Mouse (Mus musculus) spleen, postnatal 10 days (tissue): ENCODE results near the gene Zfp965.
"Not testable (repeated sequence)": the region's sequence is repeated elsewhere in the genome, so short reads cannot be mapped to it uniquely, and the experiment has no call there.

Experiments
- DNase-seq, 2 experiments: peaks; one replicate each; pipeline ENCODE4 v3.0.0; 2021 to 2022; ENCODE audit warnings: low spot score in 2 of 2

Zfp965 gene

DNA sequence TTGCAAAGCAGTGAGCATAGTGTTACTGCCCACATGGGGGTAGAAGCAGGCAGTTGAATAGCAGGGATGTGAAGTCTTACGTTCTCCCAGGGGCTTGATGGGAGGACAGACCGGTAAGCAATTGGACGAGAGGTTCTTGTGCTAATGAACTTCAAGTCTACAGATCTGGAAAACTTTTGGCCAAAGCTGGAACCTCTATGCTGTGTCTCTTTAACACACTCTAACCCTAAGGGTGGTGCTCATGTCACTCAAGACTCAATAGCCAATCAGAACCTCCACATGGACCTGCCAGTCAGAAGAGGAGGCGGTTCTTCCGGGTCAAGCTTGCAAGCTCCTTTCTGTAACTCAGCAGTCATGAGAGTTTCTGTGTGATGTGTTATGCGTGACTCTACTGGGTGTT is at the start of gene Zfp965:
Gene Zfp965 (plus strand): TSS at position 301 of the 400 bp plus-strand sequence.
- not testable (repeated sequence) for DNase-seq

DNA sequence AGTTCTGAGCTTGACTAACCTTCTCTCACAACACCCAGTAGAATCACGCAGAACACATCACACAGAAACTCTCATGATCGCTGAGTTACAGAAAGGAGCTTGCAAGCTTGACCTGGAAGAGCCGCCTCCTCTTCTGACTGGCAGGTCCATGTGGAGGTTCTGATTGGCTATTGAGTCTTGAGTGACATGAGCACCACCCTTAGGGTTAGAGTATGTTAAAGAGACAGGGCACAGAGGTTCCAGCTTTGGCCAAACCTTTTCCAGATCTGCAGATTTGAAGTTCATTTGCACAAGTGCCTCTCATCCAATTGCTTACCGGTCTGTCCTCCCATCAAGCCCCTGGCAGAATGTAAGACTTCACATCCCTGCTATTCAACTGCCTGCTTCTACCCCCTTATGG is 34.1 kb upstream of the Zfp965 start, which contains the start of gene Gm4724:
Gene Gm4724 (minus strand): TSS at position 101 of the 400 bp plus-strand sequence.
- not testable (repeated sequence) for DNase-seq
